Mouse (Mus musculus) hindbrain, embryonic 12.5 days (tissue): ENCODE measurements around the gene Thumpd2. TPM values are rescaled to one million over a fixed set of nuclear protein-coding genes. Genes with fewer than 3 reads are reported as not detected.
A peak's percentile ranks its signal among the peaks of the same experiment; 100 is the strongest.

Experiments
- ATAC-seq: fragments of 200-750 bp; cut with Nextera tagmentation; 2 replicates; pipeline ENCODE4 v1.8.0; 2017; ENCODE audit warnings: moderate TSS enrichment; ENCODE audit not compliant: low FRiP score
- H3K27ac ChIP-seq: fragments of 300-500 bp; sonication (generic); 2 replicates; pipeline ENCODE4 v1.5.1; 2016; ENCODE audit warnings: mild to moderate bottlenecking
- H3K27me3 ChIP-seq: fragments of 300-500 bp; sonication (generic); 2 replicates; pipeline ENCODE4 v1.6.1; 2016; ENCODE audit warnings: mild to moderate bottlenecking
- H3K36me3 ChIP-seq: fragments of 300-500 bp; sonication (generic); 2 replicates; pipeline ENCODE4 v1.6.1; 2016; ENCODE audit warnings: mild to moderate bottlenecking
- H3K4me1 ChIP-seq: fragments of 300-500 bp; sonication (generic); 2 replicates; pipeline ENCODE4 v1.6.1; 2016
- H3K4me2 ChIP-seq: fragments of 300-500 bp; sonication (generic); replicated peaks from 2 replicates; pipeline ENCODE4 v1.6.1; 2016; ENCODE audit warnings: mild to moderate bottlenecking
- H3K4me3 ChIP-seq: fragments of 300-500 bp; sonication (generic); 2 replicates; pipeline ENCODE4 v1.5.1; 2016; ENCODE audit warnings: mild to moderate bottlenecking
- H3K9ac ChIP-seq: fragments of 300-500 bp; sonication (generic); 2 replicates; pipeline ENCODE4 v1.6.1; 2016; ENCODE audit warnings: mild to moderate bottlenecking, moderate library complexity
- H3K9me3 ChIP-seq: fragments of 300-500 bp; sonication (generic); replicated peaks from 2 replicates; pipeline ENCODE4 v1.6.1; 2016; ENCODE audit warnings: mild to moderate bottlenecking
- WGBS: fragments of 180-500 bp; shearing (Covaris S2); methylation state at CpG from one replicate; pipeline ENCODE4 v1.1.7; 2016; 5-methylcytosine and 5-hydroxymethylcytosine counted together
- polyA plus RNA-seq: library from polyadenylated mRNA; unstranded; fragments of >200 nt; fragmentation: Nextera tagmentation; extraction: Ambion mirVana; gene quantifications from 2 replicates; pipeline ENCODE4 v1.2.1, GENCODE M21; 2016

Gene Thumpd2
- polyA plus RNA-seq, 1 experiment from 2014 or later, result 13.3 TPM

DNA sequence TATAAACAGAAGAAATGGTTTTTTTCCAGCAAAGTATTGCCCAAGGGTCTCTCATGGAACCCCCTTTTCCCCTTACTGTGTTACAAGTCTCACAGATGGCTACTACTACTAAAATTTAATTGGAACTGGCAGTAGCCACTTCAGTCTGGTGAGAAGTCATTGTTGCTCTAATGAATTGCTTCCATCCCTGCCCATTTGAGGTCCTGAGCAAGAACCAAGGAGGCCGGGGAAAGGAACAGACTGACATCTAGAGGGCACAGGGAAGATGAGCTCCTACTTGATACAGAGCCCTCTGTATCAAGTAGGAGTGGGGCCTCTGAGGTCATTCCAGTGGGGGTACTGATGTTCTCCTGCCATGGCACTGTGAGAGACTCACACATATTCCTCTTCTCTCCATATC is 47.8 kb downstream of the Thumpd2 start:
- Histone ChIP-seq H3K9ac (no peak overlapping the region), H3K4me3 (no peak overlapping the region), H3K27me3 (no peaks in the 10 kb centered on the region), H3K27ac (no peak overlapping the region), H3K4me2 (no peak overlapping the region), H3K36me3 (no peaks in the 10 kb centered on the region), H3K9me3 (no peaks in the 10 kb centered on the region), H3K4me1 (no peaks in the 10 kb centered on the region; the same call in 1 of the 2 replicates)
- ATAC-seq, result peak; percentile 46; the same call in 1 of the 2 replicates
- 48% methylated on average over 1 of the region's 1 CpGs for WGBS

- H3K4me3 ChIP-seq, result no peak overlapping the region
- no peaks in the 10 kb centered on the region for H3K27me3 ChIP-seq
- H3K4me1 ChIP-seq, result peaks cover 5% of the 10 kb centered on the region; the same call in 1 of the 2 replicates
- H3K9ac ChIP-seq, result no peak overlapping the region
- H3K27ac ChIP-seq, result no peak overlapping the region
- H3K36me3 ChIP-seq, result no peaks in the 10 kb centered on the region
- ATAC-seq, result no peak
- no peak overlapping the region for H3K4me2 ChIP-seq
- WGBS, result 51% methylated on average over 4 of the region's 4 CpGs
- H3K9me3 ChIP-seq, result no peaks in the 10 kb centered on the region
Measured at GRCm38 (mm10) chr17:81015814-81016447, 49.0 kb downstream of the Thumpd2 start.

DNA sequence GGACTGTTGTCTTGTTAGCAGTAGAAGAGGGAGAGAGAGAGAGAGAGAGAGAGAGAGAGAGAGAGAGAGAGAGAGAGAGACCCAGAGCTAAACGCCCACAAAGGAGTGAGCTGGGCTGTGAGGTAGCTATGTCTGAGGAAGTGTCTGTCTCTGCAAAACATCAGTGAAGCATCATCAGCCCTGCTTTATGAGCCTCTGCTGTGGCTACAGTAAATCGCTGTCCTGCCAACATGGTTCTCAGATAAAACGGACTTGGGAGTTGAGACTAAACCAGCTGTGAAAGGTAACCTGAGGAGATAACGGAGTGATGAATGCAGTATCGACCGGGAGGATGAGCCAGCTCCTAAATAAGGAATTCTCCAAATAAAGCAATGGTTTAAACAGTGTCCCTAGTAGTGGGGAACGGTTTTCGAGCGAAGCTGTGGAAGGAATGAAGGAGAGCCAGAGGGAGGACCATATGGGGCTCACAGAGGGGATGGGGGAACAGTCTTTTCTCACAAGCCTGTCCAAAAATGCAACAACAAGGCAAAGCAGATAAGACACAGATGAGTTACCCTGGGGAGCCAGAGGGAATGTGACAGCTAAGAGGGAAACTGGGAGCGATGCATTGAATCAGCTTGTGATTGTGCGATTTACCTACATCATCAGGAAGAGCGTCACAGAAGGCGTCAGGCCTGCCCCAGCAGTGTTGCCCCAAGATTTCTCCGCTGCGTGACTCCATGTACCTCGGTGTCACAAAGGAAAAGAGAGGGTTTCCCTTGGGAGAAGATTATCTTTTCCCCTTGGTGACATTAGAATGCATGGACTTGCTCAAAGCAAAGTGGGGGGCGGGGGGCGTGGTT is 53.8 kb downstream of the Thumpd2 start:
- H3K4me1 ChIP-seq, result peaks cover 18% of the 10 kb centered on the region
- H3K4me2 ChIP-seq, result no peak overlapping the region
- no peak overlapping the region; the same call in 1 of the 2 replicates for H3K27ac ChIP-seq
- 76% methylated on average over 18 of the region's 18 CpGs for WGBS
- H3K9ac ChIP-seq, result no peak overlapping the region; the same call in 1 of the 2 replicates
- no peak overlapping the region for H3K4me3 ChIP-seq
- no peaks in the 10 kb centered on the region for H3K27me3 ChIP-seq
- ATAC-seq, result no peak
- no peaks in the 10 kb centered on the region for H3K36me3 ChIP-seq
- H3K9me3 ChIP-seq, result no peaks in the 10 kb centered on the region

DNA sequence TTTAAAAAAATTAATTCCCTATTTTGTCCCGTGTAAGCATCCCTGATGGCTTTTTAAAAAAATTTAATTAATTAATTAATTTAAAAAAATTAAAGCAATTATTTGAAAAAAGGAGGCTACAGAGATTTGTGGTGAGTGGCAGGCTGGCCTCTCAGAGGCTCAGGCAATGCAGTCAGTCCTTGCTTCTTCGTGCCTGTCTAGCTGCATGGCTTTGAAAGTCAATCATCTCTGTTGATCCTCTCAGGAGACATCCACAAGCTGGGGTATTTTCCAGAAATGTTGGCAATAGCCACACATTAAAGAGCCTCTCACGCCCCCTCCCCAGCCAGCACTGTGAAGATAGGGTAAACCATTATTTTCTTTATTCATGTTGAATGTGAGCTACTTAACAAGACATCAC is 54.7 kb downstream of the Thumpd2 start:
- H3K9ac ChIP-seq, result no peak overlapping the region
- H3K9me3 ChIP-seq, result no peaks in the 10 kb centered on the region
- no peak overlapping the region for H3K27ac ChIP-seq
- H3K4me3 ChIP-seq, result no peak overlapping the region
- peak; percentile 56; the same call in 1 of the 2 replicates for ATAC-seq
- no peak overlapping the region for H3K4me2 ChIP-seq
- H3K36me3 ChIP-seq, result no peaks in the 10 kb centered on the region
- 62% methylated on average over 3 of the region's 3 CpGs for WGBS
- H3K4me1 ChIP-seq, result peaks cover 18% of the 10 kb centered on the region
- H3K27me3 ChIP-seq, result no peaks in the 10 kb centered on the region

DNA sequence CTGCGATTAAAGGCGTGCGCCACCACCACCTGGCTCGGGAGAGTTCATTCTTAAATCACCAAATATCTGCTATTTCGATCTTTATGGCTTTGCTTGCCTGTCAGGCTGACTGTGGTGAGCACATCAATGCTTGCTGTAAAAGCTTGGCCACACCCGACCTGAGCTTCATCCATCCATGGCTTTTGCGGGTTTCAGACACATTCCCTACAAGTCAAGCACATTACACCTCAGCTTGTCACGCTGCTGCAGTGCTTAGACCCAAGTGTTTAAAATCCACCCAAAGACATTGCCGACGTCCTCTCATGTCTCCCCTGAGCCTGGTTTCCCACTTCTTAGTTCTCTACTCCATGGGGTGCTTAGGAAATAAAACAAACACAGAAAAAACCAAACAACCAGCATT is 55.8 kb downstream of the Thumpd2 start:
- no peak for ATAC-seq
- no peaks in the 10 kb centered on the region for H3K36me3 ChIP-seq
- no peaks in the 10 kb centered on the region for H3K9me3 ChIP-seq
- H3K27me3 ChIP-seq, result no peaks in the 10 kb centered on the region
- peaks cover 18% of the 10 kb centered on the region for H3K4me1 ChIP-seq
- no peak overlapping the region for H3K27ac ChIP-seq
- no peak overlapping the region for H3K4me3 ChIP-seq
- no peak overlapping the region for H3K9ac ChIP-seq
- WGBS, result 90% methylated on average over 10 of the region's 10 CpGs
- no peak overlapping the region for H3K4me2 ChIP-seq

DNA sequence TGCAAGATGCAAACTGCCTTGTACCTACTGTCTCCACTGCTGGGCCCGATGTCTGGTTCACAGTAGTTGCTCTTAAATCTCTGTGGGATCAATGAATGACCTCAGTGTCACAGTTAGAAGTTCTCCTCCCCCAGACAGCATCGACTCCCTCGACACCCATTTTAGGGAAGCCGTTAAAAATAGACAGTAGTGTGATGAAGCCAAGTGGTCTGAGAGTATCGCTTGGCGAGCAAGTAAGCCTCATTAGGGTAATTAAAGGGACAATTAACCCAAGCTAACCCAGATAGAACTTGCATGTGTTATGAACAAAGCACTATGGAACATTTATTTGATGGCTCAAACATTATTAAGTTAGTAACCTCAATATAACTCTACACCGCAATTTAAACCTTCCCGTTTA is 59.6 kb downstream of the Thumpd2 start:
- no peak overlapping the region for H3K27ac ChIP-seq
- no peak overlapping the region for H3K9ac ChIP-seq
- no peak for ATAC-seq

GRCm38 (mm10) chr17:81004454-81004853 is 60.4 kb downstream of the Thumpd2 start:
- H3K27ac ChIP-seq, result no peak overlapping the region
- WGBS, result 77% methylated on average over 11 of the region's 11 CpGs
- no peak overlapping the region for H3K9ac ChIP-seq
- no peak for ATAC-seq
- H3K9me3 ChIP-seq, result no peaks in the 10 kb centered on the region
- H3K4me3 ChIP-seq, result no peak overlapping the region
- no peaks in the 10 kb centered on the region for H3K27me3 ChIP-seq
- no peak overlapping the region for H3K4me2 ChIP-seq
- peaks cover 4% of the 10 kb centered on the region for H3K4me1 ChIP-seq
- no peaks in the 10 kb centered on the region for H3K36me3 ChIP-seq

More for the DNA sequence above, 59.6 kb downstream of the Thumpd2 start:
- Histone ChIP-seq H3K4me2 (no peak overlapping the region), H3K4me3 (no peak overlapping the region), H3K9me3 (no peaks in the 10 kb centered on the region), H3K27me3 (no peaks in the 10 kb centered on the region), H3K4me1 (peaks cover 11% of the 10 kb centered on the region), H3K36me3 (no peaks in the 10 kb centered on the region)
- 68% methylated on average over 8 of the region's 8 CpGs for WGBS

GRCm38 (mm10) chr17:81002130-81002529 is 62.8 kb downstream of the Thumpd2 start:
- Histone ChIP-seq H3K27ac (no peak overlapping the region), H3K4me2 (no peak overlapping the region), H3K27me3 (no peaks in the 10 kb centered on the region), H3K9me3 (no peaks in the 10 kb centered on the region), H3K36me3 (no peaks in the 10 kb centered on the region), H3K9ac (no peak overlapping the region), H3K4me1 (0 out of 2 replicates have a peak, but pooled peaks cover 6% of the 10 kb centered on the region), H3K4me3 (no peak overlapping the region)
- WGBS, result 83% methylated on average over 5 of the region's 5 CpGs
- no peak for ATAC-seq

DNA sequence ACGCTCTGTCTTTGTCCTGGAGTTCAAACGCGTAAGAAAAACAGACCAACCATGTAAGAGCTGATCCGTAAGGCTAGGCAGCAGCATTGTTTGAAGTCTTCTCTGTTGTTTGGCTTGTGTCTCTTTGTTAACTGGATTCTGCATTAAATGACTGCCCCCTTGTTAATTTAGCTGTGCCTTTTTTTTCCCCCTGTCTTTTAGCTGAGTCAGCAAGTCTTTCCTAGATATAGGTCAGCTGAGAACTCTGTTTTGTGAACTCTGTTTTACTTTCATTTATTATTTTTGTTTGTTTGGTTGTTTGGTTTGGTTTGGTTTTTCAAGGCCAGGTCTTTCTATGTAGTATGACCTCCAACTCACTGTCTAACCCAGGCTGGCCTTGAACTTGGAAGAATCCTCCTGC is 63.2 kb downstream of the Thumpd2 start:
- 66% methylated on average over 4 of the region's 4 CpGs for WGBS
- Histone ChIP-seq H3K9ac (no peak overlapping the region), H3K27me3 (no peaks in the 10 kb centered on the region), H3K4me3 (no peak overlapping the region), H3K4me1 (0 out of 2 replicates have a peak, but pooled peaks cover 6% of the 10 kb centered on the region), H3K4me2 (no peak overlapping the region), H3K27ac (no peak overlapping the region), H3K36me3 (no peaks in the 10 kb centered on the region), H3K9me3 (no peaks in the 10 kb centered on the region)
- no peak for ATAC-seq

- Histone ChIP-seq H3K9me3 (no peaks in the 10 kb centered on the region), H3K27ac (0 out of 2 replicates have a peak overlapping the region, but pooled peaks have one; percentile 23), H3K4me2 (no peak overlapping the region), H3K4me1 (0 out of 2 replicates have a peak, but pooled peaks cover 6% of the 10 kb centered on the region), H3K9ac (no peak overlapping the region), H3K36me3 (no peaks in the 10 kb centered on the region), H3K4me3 (no peak overlapping the region), H3K27me3 (no peaks in the 10 kb centered on the region)
- 63% methylated on average over 12 of the region's 12 CpGs for WGBS
- no peak for ATAC-seq
Measured at GRCm38 (mm10) chr17:81001010-81001409, 63.9 kb downstream of the Thumpd2 start.

- no peaks in the 10 kb centered on the region for H3K9me3 ChIP-seq
- H3K4me3 ChIP-seq, result no peak overlapping the region
- H3K27ac ChIP-seq, result no peak overlapping the region
- no peaks in the 10 kb centered on the region for H3K27me3 ChIP-seq
- WGBS, result 55% methylated on average over 6 of the region's 6 CpGs
- no peak for ATAC-seq
- no peaks in the 10 kb centered on the region for H3K36me3 ChIP-seq
- 0 out of 2 replicates have a peak, but pooled peaks cover 6% of the 10 kb centered on the region for H3K4me1 ChIP-seq
- no peak overlapping the region for H3K4me2 ChIP-seq
- no peak overlapping the region for H3K9ac ChIP-seq
Measured at GRCm38 (mm10) chr17:80998958-80999357, 65.9 kb downstream of the Thumpd2 start.

DNA sequence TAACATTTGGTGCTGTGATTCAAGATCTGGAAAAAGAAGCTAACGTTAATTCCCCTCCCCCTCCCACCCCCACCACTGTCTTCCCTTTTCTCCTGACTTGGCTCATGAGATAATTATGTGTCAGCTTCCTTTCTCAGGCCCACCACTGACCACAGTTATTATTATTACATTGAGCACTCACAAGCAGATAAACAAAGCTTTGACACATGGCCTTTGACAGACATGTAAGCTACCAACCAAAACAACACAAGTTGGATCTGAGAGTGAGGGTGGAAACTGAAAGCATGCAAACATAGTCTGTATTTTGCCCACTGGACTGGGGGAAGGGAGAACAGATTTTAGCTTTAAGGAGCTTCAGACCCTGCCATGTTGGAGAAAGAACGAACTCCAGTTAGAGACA is 67.7 kb downstream of the Thumpd2 start:
- Histone ChIP-seq H3K27me3 (no peaks in the 10 kb centered on the region), H3K36me3 (no peaks in the 10 kb centered on the region), H3K4me3 (no peak overlapping the region), H3K9ac (no peak overlapping the region), H3K27ac (no peak overlapping the region), H3K4me2 (no peak overlapping the region), H3K9me3 (no peaks in the 10 kb centered on the region), H3K4me1 (0 out of 2 replicates have a peak, but pooled peaks cover 6% of the 10 kb centered on the region)
- 70% methylated on average over 2 of the region's 2 CpGs for WGBS
- ATAC-seq, result no peak
